Mouse (Mus musculus): ENCODE measurements around the gene Galnt14. TPM values are rescaled to one million over a fixed set of nuclear protein-coding genes. Genes with fewer than 3 reads are reported as not detected.

Galnt14 gene
- polyA plus RNA-seq, 1 experiment from 2014 or later, result 18.5 TPM

- Histone ChIP-seq H3K27me3 (replicated peaks; ENCODE audit: control insufficient read depth, insufficient read depth, low read length) (no peaks in the 10 kb centered on the region), H3K9me3 (ENCODE audit: control insufficient read depth, low read length) (no peaks in the 10 kb centered on the region), H3K4me2 (ENCODE audit: low read length) (no peak overlapping the region), H3K36me3 (ENCODE audit: control insufficient read depth, insufficient read depth, low read length) (no peaks in the 10 kb centered on the region), H3K4me1 (ENCODE audit: control insufficient read depth, insufficient read depth, low read depth, low read length) (no peaks in the 10 kb centered on the region; the same call in none of the 2 replicates), H3K4me3 (ENCODE audit: low read length) (no peak overlapping the region), H3K27ac (ENCODE audit: low read depth, low read length) (no peak overlapping the region), H3K9ac (ENCODE audit: low read depth, low read length) (no peak overlapping the region)
- 35% methylated on average over 7 of the region's 7 CpGs for WGBS
- peak; percentile 42; the same call in 1 of the 2 replicates for ATAC-seq
Observed at GRCm38 (mm10) chr17:73474371-73474770, 235.9 kb downstream of the Galnt14 start.

GRCm38 (mm10) chr17:73473012-73473411 is 237.2 kb downstream of the Galnt14 start:
- no peak for ATAC-seq
- H3K4me2 ChIP-seq (ENCODE audit: low read length), result no peak overlapping the region
- no peak overlapping the region for H3K4me3 ChIP-seq (ENCODE audit: low read length)
- H3K9me3 ChIP-seq (ENCODE audit: control insufficient read depth, low read length), result no peaks in the 10 kb centered on the region
- H3K27ac ChIP-seq (ENCODE audit: low read depth, low read length), result no peak overlapping the region
- WGBS, result 75% methylated on average over 3 of the region's 3 CpGs
- H3K4me1 ChIP-seq (ENCODE audit: control insufficient read depth, insufficient read depth, low read depth, low read length), result no peaks in the 10 kb centered on the region; the same call in none of the 2 replicates
- no peaks in the 10 kb centered on the region for H3K27me3 ChIP-seq (replicated peaks; ENCODE audit: control insufficient read depth, insufficient read depth, low read length)
- no peak overlapping the region for H3K9ac ChIP-seq (ENCODE audit: low read depth, low read length)
- no peaks in the 10 kb centered on the region for H3K36me3 ChIP-seq (ENCODE audit: control insufficient read depth, insufficient read depth, low read length)

GRCm38 (mm10) chr17:73460874-73461273 is 249.4 kb downstream of the Galnt14 start:
- ATAC-seq, result peak; percentile 64
- Histone ChIP-seq H3K4me2 (ENCODE audit: low read length) (no peak overlapping the region), H3K9ac (ENCODE audit: low read depth, low read length) (no peak overlapping the region), H3K27me3 (replicated peaks; ENCODE audit: control insufficient read depth, insufficient read depth, low read length) (no peaks in the 10 kb centered on the region), H3K36me3 (ENCODE audit: control insufficient read depth, insufficient read depth, low read length) (no peaks in the 10 kb centered on the region; the same call in 1 of the 2 replicates), H3K9me3 (ENCODE audit: control insufficient read depth, low read length) (no peaks in the 10 kb centered on the region), H3K4me1 (ENCODE audit: control insufficient read depth, insufficient read depth, low read depth, low read length) (no peaks in the 10 kb centered on the region), H3K4me3 (ENCODE audit: low read length) (no peak overlapping the region), H3K27ac (ENCODE audit: low read depth, low read length) (no peak overlapping the region)
- 74% methylated on average over 4 of the region's 4 CpGs for WGBS

- Histone ChIP-seq H3K9ac (ENCODE audit: low read depth, low read length) (no peak overlapping the region), H3K4me3 (ENCODE audit: low read length) (no peak overlapping the region), H3K9me3 (ENCODE audit: control insufficient read depth, low read length) (no peaks in the 10 kb centered on the region), H3K36me3 (ENCODE audit: control insufficient read depth, insufficient read depth, low read length) (no peaks in the 10 kb centered on the region; the same call in 1 of the 2 replicates), H3K27me3 (replicated peaks; ENCODE audit: control insufficient read depth, insufficient read depth, low read length) (no peaks in the 10 kb centered on the region), H3K4me1 (ENCODE audit: control insufficient read depth, insufficient read depth, low read depth, low read length) (no peaks in the 10 kb centered on the region), H3K4me2 (ENCODE audit: low read length) (no peak overlapping the region), H3K27ac (ENCODE audit: low read depth, low read length) (no peak overlapping the region)
- ATAC-seq, result no peak
- 63% methylated on average over 4 of the region's 4 CpGs for WGBS
Observed at GRCm38 (mm10) chr17:73458741-73459140, 251.5 kb downstream of the Galnt14 start.

GRCm38 (mm10) chr17:73456551-73456950 is 253.7 kb downstream of the Galnt14 start:
- no peak for ATAC-seq
- H3K4me2 ChIP-seq (ENCODE audit: low read length), result no peak overlapping the region
- H3K9ac ChIP-seq (ENCODE audit: low read depth, low read length), result no peak overlapping the region
- H3K4me3 ChIP-seq (ENCODE audit: low read length), result no peak overlapping the region
- no peak overlapping the region for H3K27ac ChIP-seq (ENCODE audit: low read depth, low read length)
- H3K27me3 ChIP-seq (replicated peaks; ENCODE audit: control insufficient read depth, insufficient read depth, low read length), result no peaks in the 10 kb centered on the region
- H3K4me1 ChIP-seq (ENCODE audit: control insufficient read depth, insufficient read depth, low read depth, low read length), result no peaks in the 10 kb centered on the region
- H3K36me3 ChIP-seq (ENCODE audit: control insufficient read depth, insufficient read depth, low read length), result no peaks in the 10 kb centered on the region; the same call in 1 of the 2 replicates
- WGBS, result 87% methylated on average over 2 of the region's 2 CpGs
- H3K9me3 ChIP-seq (ENCODE audit: control insufficient read depth, low read length), result no peaks in the 10 kb centered on the region

GRCm38 (mm10) chr17:73453646-73454045 is 256.6 kb downstream of the Galnt14 start:
- Histone ChIP-seq H3K27ac (ENCODE audit: low read depth, low read length) (no peak overlapping the region), H3K4me2 (ENCODE audit: low read length) (no peak overlapping the region), H3K4me3 (ENCODE audit: low read length) (no peak overlapping the region), H3K36me3 (ENCODE audit: control insufficient read depth, insufficient read depth, low read length) (no peaks in the 10 kb centered on the region; the same call in 1 of the 2 replicates), H3K4me1 (ENCODE audit: control insufficient read depth, insufficient read depth, low read depth, low read length) (no peaks in the 10 kb centered on the region), H3K9ac (ENCODE audit: low read depth, low read length) (no peak overlapping the region), H3K9me3 (ENCODE audit: control insufficient read depth, low read length) (no peaks in the 10 kb centered on the region), H3K27me3 (replicated peaks; ENCODE audit: control insufficient read depth, insufficient read depth, low read length) (no peaks in the 10 kb centered on the region)
- ATAC-seq, result no peak
- WGBS, result 48% methylated on average over 3 of the region's 3 CpGs

- WGBS, result 84% methylated on average over 4 of the region's 4 CpGs
- H3K27me3 ChIP-seq (replicated peaks; ENCODE audit: control insufficient read depth, insufficient read depth, low read length), result no peaks in the 10 kb centered on the region
- no peak for ATAC-seq
- no peak overlapping the region for H3K4me2 ChIP-seq (ENCODE audit: low read length)
- no peak overlapping the region for H3K27ac ChIP-seq (ENCODE audit: low read depth, low read length)
- no peaks in the 10 kb centered on the region for H3K4me1 ChIP-seq (ENCODE audit: control insufficient read depth, insufficient read depth, low read depth, low read length)
- no peaks in the 10 kb centered on the region for H3K9me3 ChIP-seq (ENCODE audit: control insufficient read depth, low read length)
- no peak overlapping the region for H3K4me3 ChIP-seq (ENCODE audit: low read length)
- no peaks in the 10 kb centered on the region for H3K36me3 ChIP-seq (ENCODE audit: control insufficient read depth, insufficient read depth, low read length)
- no peak overlapping the region for H3K9ac ChIP-seq (ENCODE audit: low read depth, low read length)
Observed at GRCm38 (mm10) chr17:73452151-73452760, 258.0 kb downstream of the Galnt14 start.

GRCm38 (mm10) chr17:73449104-73449503 is 261.1 kb downstream of the Galnt14 start:
- H3K36me3 ChIP-seq (ENCODE audit: control insufficient read depth, insufficient read depth, low read length), result no peaks in the 10 kb centered on the region
- H3K9me3 ChIP-seq (ENCODE audit: control insufficient read depth, low read length), result no peaks in the 10 kb centered on the region
- no peaks in the 10 kb centered on the region for H3K4me1 ChIP-seq (ENCODE audit: control insufficient read depth, insufficient read depth, low read depth, low read length)
- no peak overlapping the region for H3K9ac ChIP-seq (ENCODE audit: low read depth, low read length)
- no peak overlapping the region for H3K4me3 ChIP-seq (ENCODE audit: low read length)
- H3K4me2 ChIP-seq (ENCODE audit: low read length), result no peak overlapping the region
- ATAC-seq, result no peak
- H3K27ac ChIP-seq (ENCODE audit: low read depth, low read length), result no peak overlapping the region
- no peaks in the 10 kb centered on the region for H3K27me3 ChIP-seq (replicated peaks; ENCODE audit: control insufficient read depth, insufficient read depth, low read length)

Measured in hindbrain, embryonic 16.5 days (tissue).